ENCODE assay signal across 22 mouse cellular contexts in genomic region chr16:8581661-8582239, GRCm38 (mm10). TPM values are rescaled to one million over a fixed set of nuclear protein-coding genes. Genes with fewer than 3 reads are reported as not detected.
DNase-seq lines count a peak whose midpoint lies in the region; ATAC-seq and TF ChIP-seq lines count a peak whose summit lies in the region.
"Had no signal": no experiment of that assay in that cellular context is flagged by ENCODE, and none has a peak within 500 bp of the region (broad histone marks: within the 10 kb centered on the region; RNA-seq: fewer than 3 reads in every experiment).

No protein-coding gene starts in this region.

- no peak overlapping the region for H3K4me2 ChIP-seq in liver, embryonic 12.5 days
- H3K4me2 ChIP-seq: embryonic facial prominence, embryonic 13.5 days; heart, embryonic 13.5 days; limb, embryonic 13.5 days; midbrain, embryonic 12.5 days; neural tube, embryonic 13.5 days had no signal

- no peak overlapping the region for H3K9ac ChIP-seq in liver, adult 2 months (ENCODE audit: low read depth, low read length)
- H3K9ac ChIP-seq in liver, embryonic 12.5 days: no peak overlapping the region
- H3K9ac ChIP-seq: embryonic facial prominence, embryonic 13.5 days; heart, embryonic 13.5 days; limb, embryonic 13.5 days; midbrain, embryonic 12.5 days; neural tube, embryonic 13.5 days had no signal

- peak; percentile 52 for DNase-seq in heart, adult 11 months
- no peak for DNase-seq in heart, postnatal 4 days
- DNase-seq in liver, adult 2 months (ENCODE audit: extremely low read depth, low read depth, low spot score): peak; percentile 56
- peak; percentile 7 for DNase-seq in thymus, postnatal 4 days
- no peak for DNase-seq in thymus, postnatal 0 days (ENCODE audit: low spot score)
- DNase-seq in kidney, postnatal 14 days: no peak
- DNase-seq: adrenal gland, postnatal 10 days; cerebellum, adult 11 months; cerebellum, postnatal 14 days; kidney, adult 8-10 months; kidney, postnatal 4 days; lung, adult 2 months; right cerebral cortex, adult 18-20 months; thymus, postnatal 25 days had no signal

- no peak overlapping the region for H3K27ac ChIP-seq in liver, adult 2 months (replicated peaks; ENCODE audit: insufficient read depth, low read depth, low read length)
- H3K27ac ChIP-seq in liver, embryonic 12.5 days: no peak overlapping the region
- H3K27ac ChIP-seq: embryonic facial prominence, embryonic 13.5 days; heart, embryonic 13.5 days; limb, embryonic 13.5 days; midbrain, embryonic 12.5 days; neural tube, embryonic 13.5 days; stomach, postnatal 0 days had no signal

- peaks cover 47% of the 10 kb centered on the region for H3K36me3 ChIP-seq in liver, adult 2 months (ENCODE audit: control insufficient read depth, insufficient read depth, low read length)
- H3K36me3 ChIP-seq in liver, embryonic 12.5 days: peaks cover 26% of the 10 kb centered on the region

- no peaks in the 10 kb centered on the region for H3K27me3 ChIP-seq in liver, adult 2 months (ENCODE audit: control insufficient read depth, insufficient read depth, low read length)
- H3K27me3 ChIP-seq in liver, embryonic 12.5 days (replicated peaks): no peaks in the 10 kb centered on the region
- H3K27me3 ChIP-seq: embryonic facial prominence, embryonic 13.5 days; heart, embryonic 13.5 days; limb, embryonic 13.5 days; midbrain, embryonic 12.5 days; neural tube, embryonic 13.5 days had no signal

- whole genome bisulfite sequencing in liver, adult 2 months: 65% methylated on average over 6 of the region's 6 CpGs
- 74% methylated on average over 6 of the region's 6 CpGs for WGBS in liver, embryonic 12.5 days (ENCODE audit: insufficient replicate concordance)

- no peak for ATAC-seq in liver, embryonic 12.5 days
- ATAC-seq: forebrain, embryonic 14.5 days had no signal

- TF ChIP-seq CTCF in liver, adult 2 months (IDR thresholded peaks at IDR 0.05; ENCODE audit: low read depth, low read length): peak; percentile 33; the same call in 1 of the 2 replicates

- no peak overlapping the region for H3K4me3 ChIP-seq in liver, adult 2 months (ENCODE audit: insufficient read depth, low read depth, low read length)
- no peak overlapping the region for H3K4me3 ChIP-seq in liver, embryonic 12.5 days
- H3K4me3 ChIP-seq: embryonic facial prominence, embryonic 13.5 days; heart, embryonic 13.5 days; limb, embryonic 13.5 days; midbrain, embryonic 12.5 days; neural tube, embryonic 13.5 days had no signal

- H3K4me1 ChIP-seq in liver, adult 2 months (ENCODE audit: control insufficient read depth, insufficient read depth, low read length): no peaks in the 10 kb centered on the region
- no peaks in the 10 kb centered on the region for H3K4me1 ChIP-seq in liver, embryonic 12.5 days
- H3K4me1 ChIP-seq: embryonic facial prominence, embryonic 13.5 days; heart, embryonic 13.5 days; limb, embryonic 13.5 days; midbrain, embryonic 12.5 days had no signal

- H3K79me2 ChIP-seq in liver, adult 2 months (ENCODE audit: control insufficient read depth, insufficient read depth, low read length): no peaks in the 10 kb centered on the region

- no peak for TF ChIP-seq POLR2A in liver, adult 2 months (IDR thresholded peaks at IDR 0.05; ENCODE audit: extremely low read depth, insufficient read depth, low read length)

- 0 out of 2 replicates have a peak, but pooled peaks cover 4% of the 10 kb centered on the region for H3K9me3 ChIP-seq in liver, embryonic 12.5 days (replicated peaks)
- H3K9me3 ChIP-seq: neural tube, embryonic 13.5 days had no signal

RNA-seq across cellular contexts. Expression of gene Pmm2, which starts 55.7 kb away (rescaled TPM):
- total RNA-seq in heart, postnatal 4 days (2021): 10 to 100 TPM; 36.5 to 39.0 TPM
- total RNA-seq in liver, adult 2 months (2014; rRNA removed): 27.9 and 30.5 TPM in 2 replicates
- polyA plus RNA-seq in liver, adult 2 months (2012; rRNA removed): 54.9 and 65.2 TPM in 2 replicates
- 41.6 and 42.4 TPM in 2 replicates for polyA plus RNA-seq in liver, embryonic 12.5 days (2016; fragmentation: Nextera tagmentation; extraction: Ambion mirVana)
- polyA plus RNA-seq in thymus, postnatal 0 days (2015; fragmentation: Nextera tagmentation; extraction: Ambion mirVana): 53.3 and 60.3 TPM in 2 replicates

RNA-seq across cellular contexts. Expression of gene Tmem186, which starts 55.8 kb away (rescaled TPM):
- total RNA-seq in heart, postnatal 4 days (2021): 10 to 100 TPM; 12.7 to 13.1 TPM
- total RNA-seq in liver, adult 2 months (2014; rRNA removed): 6.5 and 7.0 TPM in 2 replicates
- 8.0 and 8.7 TPM in 2 replicates for polyA plus RNA-seq in liver, adult 2 months (2012; rRNA removed)
- polyA plus RNA-seq in liver, embryonic 12.5 days (2016; fragmentation: Nextera tagmentation; extraction: Ambion mirVana): 12.9 and 14.2 TPM in 2 replicates
- 20.1 and 22.8 TPM in 2 replicates for polyA plus RNA-seq in thymus, postnatal 0 days (2015; fragmentation: Nextera tagmentation; extraction: Ambion mirVana)

Comparison
In these comparisons a context has a peak if more than half of its experiments do, and no peak if none do; other contexts are left out.
1. DNase-seq: peak in heart, adult 11 months (single experiment), liver, adult 2 months (single experiment) and thymus, postnatal 4 days (single experiment); none in heart, postnatal 4 days (single experiment), thymus, postnatal 0 days (single experiment) and kidney, postnatal 14 days (single experiment).